Mouse (Mus musculus): ENCODE results near the gene Gdf11. TPM values are rescaled to one million over a fixed set of nuclear protein-coding genes. Genes with fewer than 3 reads are reported as not detected.
A peak's percentile ranks its signal among the peaks of the same experiment; 100 is the strongest.

Gene Gdf11
- polyA plus RNA-seq, 1 experiment from 2014 or later, result 8.9 TPM

- no peak overlapping the region for H3K27ac ChIP-seq
- no peak for DNase-seq (ENCODE audit: low spot score)
- no peaks in the 10 kb centered on the region for H3K36me3 ChIP-seq
- WGBS, result 79% methylated on average over 6 of the region's 6 CpGs
- H3K4me3 ChIP-seq, result no peak overlapping the region
- H3K4me1 ChIP-seq (replicated peaks), result peaks cover 17% of the 10 kb centered on the region
- H3K27me3 ChIP-seq (ENCODE audit: insufficient read depth, poor library complexity, severe bottlenecking), result peaks cover 25% of the 10 kb centered on the region
- H3K9me3 ChIP-seq, result no peaks in the 10 kb centered on the region
Observed at GRCm38 (mm10) chr10:128899759-128900490, 8.4 kb upstream of the Gdf11 start.

DNA sequence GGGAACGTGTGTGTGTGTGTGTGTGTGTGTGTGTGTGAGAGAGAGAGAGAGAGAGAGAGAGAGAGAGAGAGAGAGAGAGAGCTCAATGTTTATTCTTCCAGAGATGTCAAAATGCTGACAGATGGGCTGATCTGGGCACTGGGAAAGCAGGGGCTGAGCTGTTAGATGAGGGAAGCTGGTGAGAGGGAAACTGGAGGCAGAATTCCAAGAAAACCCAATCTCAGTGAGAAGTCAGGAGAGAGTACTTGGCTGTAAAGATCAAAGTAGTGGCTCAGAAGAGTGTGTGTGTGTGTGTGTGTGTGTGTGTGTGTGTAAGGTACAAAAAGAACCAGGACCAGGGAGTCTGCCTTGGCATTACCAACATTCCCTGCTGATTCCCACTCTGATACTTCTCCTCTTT, 6.0 kb upstream of the Gdf11 start:
- peaks cover 43% of the 10 kb centered on the region for H3K27me3 ChIP-seq (ENCODE audit: insufficient read depth, poor library complexity, severe bottlenecking)
- no peak for DNase-seq (ENCODE audit: low spot score)
- 24% methylated on average over 1 of the region's 1 CpGs for WGBS

DNA sequence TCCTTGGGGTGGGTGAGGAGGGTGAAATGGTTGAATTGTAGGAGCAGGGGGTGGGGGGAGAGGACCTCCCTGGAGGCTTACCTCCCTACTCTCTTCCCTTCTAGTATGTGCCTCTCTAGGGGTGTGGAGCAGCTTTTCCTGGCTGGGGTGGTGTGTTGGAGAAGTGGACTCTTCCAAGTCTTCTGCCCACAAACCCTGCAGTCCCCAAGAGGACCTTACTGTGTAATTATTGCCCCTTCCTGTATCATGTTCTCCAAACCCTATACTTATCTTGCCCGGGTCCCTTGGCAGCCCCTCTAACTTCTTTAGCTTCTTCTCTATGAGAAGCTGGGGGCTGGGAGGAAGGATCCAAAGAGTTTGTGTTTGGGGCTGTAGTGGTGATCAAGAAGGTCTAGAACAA, 5.3 kb upstream of the Gdf11 start:
- no peaks in the 10 kb centered on the region for H3K36me3 ChIP-seq
- no peak for DNase-seq (ENCODE audit: low spot score)
- H3K4me1 ChIP-seq (replicated peaks), result peaks cover 28% of the 10 kb centered on the region
- 39% methylated on average over 1 of the region's 1 CpGs for WGBS
- no peak overlapping the region for H3K4me3 ChIP-seq
- H3K27me3 ChIP-seq (ENCODE audit: insufficient read depth, poor library complexity, severe bottlenecking), result peaks cover 43% of the 10 kb centered on the region
- no peaks in the 10 kb centered on the region for H3K9me3 ChIP-seq
- H3K27ac ChIP-seq, result no peak overlapping the region

More for the DNA sequence above, 6.0 kb upstream of the Gdf11 start:
- Histone ChIP-seq H3K9me3 (no peaks in the 10 kb centered on the region), H3K4me3 (no peak overlapping the region), H3K4me1 (replicated peaks) (peaks cover 23% of the 10 kb centered on the region), H3K27ac (no peak overlapping the region), H3K36me3 (no peaks in the 10 kb centered on the region)

DNA sequence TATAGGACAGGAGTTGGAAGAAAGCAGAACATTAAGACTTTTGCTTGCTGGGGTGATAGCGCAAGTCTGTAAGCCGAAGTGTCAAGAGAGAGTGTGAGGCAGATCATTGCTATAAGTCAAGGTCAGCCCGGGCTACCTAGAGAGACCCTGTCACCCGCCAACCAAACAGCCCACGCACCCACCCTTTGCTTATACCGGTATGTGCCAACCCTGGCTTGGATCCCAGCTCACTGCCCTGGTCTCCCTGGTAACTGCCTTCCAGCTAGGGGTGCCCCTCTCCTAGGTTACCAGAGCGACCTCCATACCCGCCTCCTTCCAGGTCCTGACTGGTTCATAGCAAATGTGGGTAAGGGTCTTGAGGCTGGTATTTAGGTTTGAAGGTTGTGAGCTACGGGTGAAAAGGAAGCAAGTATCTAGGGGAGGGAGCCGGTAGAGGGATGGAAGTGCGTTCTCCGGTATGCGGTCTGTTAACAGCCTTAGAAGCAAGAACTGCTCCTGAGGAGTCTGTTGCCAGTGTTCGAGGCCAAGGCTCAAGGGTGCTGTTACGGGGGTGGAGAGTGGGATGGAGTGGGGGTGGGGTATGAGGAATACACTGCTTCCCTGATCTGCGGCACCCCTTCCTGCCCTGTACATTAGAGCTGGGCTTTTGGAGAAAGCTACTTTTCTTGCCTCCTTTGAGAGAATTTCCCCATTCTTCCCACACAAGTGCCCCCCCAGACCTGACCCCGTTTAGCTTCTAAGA, 4.6 kb upstream of the Gdf11 start:
- Histone ChIP-seq H3K27me3 (ENCODE audit: insufficient read depth, poor library complexity, severe bottlenecking) (peaks cover 43% of the 10 kb centered on the region), H3K9me3 (no peaks in the 10 kb centered on the region), H3K4me1 (replicated peaks) (peaks cover 28% of the 10 kb centered on the region), H3K27ac (no peak overlapping the region), H3K36me3 (no peaks in the 10 kb centered on the region), H3K4me3 (peak overlapping the region; percentile 28)
- DNase-seq (ENCODE audit: low spot score), result no peak
- 2% methylated on average over 17 of the region's 17 CpGs for WGBS

DNA sequence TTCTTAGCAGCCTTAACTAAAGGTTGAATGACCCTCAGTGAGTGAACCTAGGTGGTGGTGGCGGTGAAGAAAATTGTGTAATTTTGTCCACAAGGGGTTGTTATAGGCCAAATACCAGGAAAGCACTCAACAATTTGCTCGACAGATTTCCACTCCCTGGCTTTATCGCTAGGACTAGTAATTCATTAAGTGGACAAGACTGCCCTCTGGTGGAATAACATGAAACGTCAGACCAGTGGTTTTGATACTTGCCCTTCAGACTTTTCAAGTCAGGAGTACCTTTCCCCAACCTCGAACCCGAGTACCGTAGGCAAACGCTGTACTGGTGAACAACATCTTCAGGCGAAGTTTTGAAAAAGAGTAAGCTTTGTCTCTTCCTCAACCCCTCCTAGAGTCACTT, 3.9 kb upstream of the Gdf11 start:
- Histone ChIP-seq H3K27me3 (ENCODE audit: insufficient read depth, poor library complexity, severe bottlenecking) (peaks cover 43% of the 10 kb centered on the region), H3K4me3 (peak overlapping the region; percentile 28; the same call in 1 of the 2 replicates)
- WGBS, result 0% methylated on average over 9 of the region's 9 CpGs

GRCm38 (mm10) chr10:128892246-128892645, 728 bp upstream of the Gdf11 start:
- peaks cover 61% of the 10 kb centered on the region for H3K4me1 ChIP-seq (replicated peaks)
- no peaks in the 10 kb centered on the region for H3K9me3 ChIP-seq
- H3K36me3 ChIP-seq, result peaks cover 11% of the 10 kb centered on the region
- 2% methylated on average over 9 of the region's 9 CpGs for WGBS
- peaks cover 38% of the 10 kb centered on the region for H3K27me3 ChIP-seq (ENCODE audit: insufficient read depth, poor library complexity, severe bottlenecking)
- DNase-seq (ENCODE audit: low spot score), result peak; percentile 44
- peak overlapping the region; percentile 92 for H3K27ac ChIP-seq
- H3K4me3 ChIP-seq, result peak overlapping the region; percentile 87

More for the DNA sequence above, 3.9 kb upstream of the Gdf11 start:
- Histone ChIP-seq H3K36me3 (no peaks in the 10 kb centered on the region), H3K27ac (no peak overlapping the region), H3K4me1 (replicated peaks) (peaks cover 32% of the 10 kb centered on the region), H3K9me3 (no peaks in the 10 kb centered on the region)
- peak; percentile 76 for DNase-seq (ENCODE audit: low spot score)

GRCm38 (mm10) chr10:128890383-128891295, 879 bp downstream of the Gdf11 start:
- Histone ChIP-seq H3K36me3 (peaks cover 27% of the 10 kb centered on the region), H3K9me3 (no peaks in the 10 kb centered on the region), H3K4me1 (replicated peaks) (peaks cover 58% of the 10 kb centered on the region), H3K27me3 (ENCODE audit: insufficient read depth, poor library complexity, severe bottlenecking) (peaks cover 22% of the 10 kb centered on the region), H3K4me3 (peak overlapping the region; percentile 87), H3K27ac (peak overlapping the region; percentile 92)
- WGBS, result under 1% methylated on average over 40 of the region's 40 CpGs
- peak; percentile 33 for DNase-seq (ENCODE audit: low spot score)

- peak overlapping the region; percentile 87 for H3K4me3 ChIP-seq
- H3K9me3 ChIP-seq, result no peaks in the 10 kb centered on the region
- no peak for DNase-seq (ENCODE audit: low spot score)
- H3K36me3 ChIP-seq, result peaks cover 35% of the 10 kb centered on the region
- WGBS, result 5% methylated on average over 2 of the region's 2 CpGs
- H3K4me1 ChIP-seq (replicated peaks), result peaks cover 55% of the 10 kb centered on the region
- peaks cover 16% of the 10 kb centered on the region for H3K27me3 ChIP-seq (ENCODE audit: insufficient read depth, poor library complexity, severe bottlenecking)
- peak overlapping the region; percentile 92 for H3K27ac ChIP-seq
Observed at GRCm38 (mm10) chr10:128889846-128890245, 1.7 kb downstream of the Gdf11 start.

DNA sequence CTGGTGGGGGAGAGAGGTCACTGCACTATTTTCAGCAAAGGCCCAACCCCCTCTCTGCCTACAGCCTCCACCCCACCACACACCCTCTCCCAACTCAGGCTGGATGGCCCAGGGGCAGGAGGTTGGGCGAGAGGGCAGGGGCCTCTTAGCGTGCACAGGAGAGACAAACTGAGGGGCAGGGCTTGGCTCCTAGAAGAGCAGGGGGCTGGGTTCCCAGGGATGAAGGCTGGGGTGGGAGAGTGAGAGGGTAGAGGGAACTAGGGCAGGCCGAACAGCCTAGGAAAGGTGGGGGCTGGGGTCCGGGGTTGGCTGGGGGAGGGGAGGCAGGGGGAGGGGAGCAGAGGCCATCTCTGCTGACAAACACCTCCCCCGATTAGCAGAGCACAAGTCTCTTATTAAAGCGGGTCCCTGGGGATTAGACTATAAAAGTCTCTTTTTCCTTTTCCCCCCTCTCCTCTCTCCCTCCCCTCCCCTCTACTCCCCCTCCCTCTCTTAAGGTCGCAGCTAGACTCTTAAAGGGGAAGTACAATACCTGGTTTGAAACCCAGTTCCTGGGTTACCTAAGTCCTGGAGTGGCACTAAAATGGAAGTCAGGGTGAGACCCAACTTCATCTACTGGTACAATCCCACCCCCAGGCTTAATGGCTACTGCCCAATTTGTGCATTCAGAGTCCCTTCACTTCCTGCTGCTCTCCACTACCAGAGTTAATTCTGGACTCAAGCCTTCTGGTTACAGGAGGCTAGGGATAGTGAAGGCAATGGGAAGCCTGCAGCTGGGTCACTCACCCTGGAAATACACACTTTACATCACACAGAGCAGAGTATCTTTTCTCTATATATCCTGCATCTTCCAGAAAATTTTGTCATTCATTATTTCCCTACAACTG, 2.3 kb downstream of the Gdf11 start:
- peak; percentile 84 for DNase-seq (ENCODE audit: low spot score)
- peak overlapping the region; percentile 92 for H3K27ac ChIP-seq
- peaks cover 57% of the 10 kb centered on the region for H3K4me1 ChIP-seq (replicated peaks)
- no peaks in the 10 kb centered on the region for H3K9me3 ChIP-seq
- H3K27me3 ChIP-seq (ENCODE audit: insufficient read depth, poor library complexity, severe bottlenecking), result peaks cover 10% of the 10 kb centered on the region; the same call in 1 of the 2 replicates
- H3K36me3 ChIP-seq, result peaks cover 42% of the 10 kb centered on the region
- peak overlapping the region; percentile 87 for H3K4me3 ChIP-seq
- WGBS, result 0% methylated on average over 7 of the region's 7 CpGs

- H3K4me3 ChIP-seq, result no peak overlapping the region
- 83% methylated on average over 5 of the region's 5 CpGs for WGBS
- H3K36me3 ChIP-seq, result peaks cover 88% of the 10 kb centered on the region
- no peaks in the 10 kb centered on the region for H3K27me3 ChIP-seq (ENCODE audit: insufficient read depth, poor library complexity, severe bottlenecking)
- no peaks in the 10 kb centered on the region for H3K9me3 ChIP-seq
- DNase-seq (ENCODE audit: low spot score), result no peak
- peaks cover 16% of the 10 kb centered on the region for H3K4me1 ChIP-seq (replicated peaks)
- H3K27ac ChIP-seq, result no peak overlapping the region
Observed at GRCm38 (mm10) chr10:128882067-128882466, 9.5 kb downstream of the Gdf11 start.

- H3K9me3 ChIP-seq, result no peaks in the 10 kb centered on the region
- H3K27ac ChIP-seq, result no peak overlapping the region
- DNase-seq (ENCODE audit: low spot score), result no peak
- peaks cover 86% of the 10 kb centered on the region for H3K36me3 ChIP-seq
- 89% methylated on average over 2 of the region's 2 CpGs for WGBS
- 0 out of 2 replicates have a peak, but pooled peaks cover 2% of the 10 kb centered on the region for H3K4me1 ChIP-seq (replicated peaks)
- H3K4me3 ChIP-seq, result no peak overlapping the region
- no peaks in the 10 kb centered on the region for H3K27me3 ChIP-seq (ENCODE audit: insufficient read depth, poor library complexity, severe bottlenecking)
Observed at GRCm38 (mm10) chr10:128878811-128879210, 12.7 kb downstream of the Gdf11 start.

- Histone ChIP-seq H3K27me3 (ENCODE audit: insufficient read depth, poor library complexity, severe bottlenecking) (no peaks in the 10 kb centered on the region), H3K27ac (no peak overlapping the region), H3K36me3 (peaks cover 86% of the 10 kb centered on the region), H3K4me1 (replicated peaks) (no peaks in the 10 kb centered on the region), H3K4me3 (no peak overlapping the region), H3K9me3 (no peaks in the 10 kb centered on the region)
- no peak for DNase-seq (ENCODE audit: low spot score)
Observed at GRCm38 (mm10) chr10:128878291-128878690, 13.2 kb downstream of the Gdf11 start.
